Mouse (Mus musculus) small intestine, adult 2 months (tissue): ENCODE data around the gene Becn1. TPM values are rescaled to one million over a fixed set of nuclear protein-coding genes. Genes with fewer than 3 reads are reported as not detected.
A peak's percentile ranks its signal among the peaks of the same experiment; 100 is the strongest.

Source experiments
- H3K27ac ChIP-seq: fragments of 200-500 bp; 2 replicates; pipeline ENCODE4 v1.5.1; 2012; ENCODE audit warnings: low read depth, low read length, control low read depth, inconsistent platforms; ENCODE audit not compliant: insufficient read depth
- H3K27me3 ChIP-seq: fragments of 200-500 bp; 2 replicates; pipeline ENCODE4 v1.6.1; 2012; ENCODE audit warnings: mild to moderate bottlenecking, moderate library complexity, low read length, inconsistent platforms; ENCODE audit not compliant: control insufficient read depth, insufficient read depth
- H3K36me3 ChIP-seq: fragments of 200-500 bp; 2 replicates; pipeline ENCODE4 v1.6.1; 2012; ENCODE audit warnings: mild to moderate bottlenecking, low read length, control low read depth, inconsistent platforms; ENCODE audit not compliant: control insufficient read depth, insufficient read depth
- H3K4me1 ChIP-seq: fragments of 200-500 bp; 2 replicates; pipeline ENCODE4 v1.6.1; 2012; ENCODE audit warnings: low read length, inconsistent platforms, mixed read lengths; ENCODE audit not compliant: control insufficient read depth, insufficient read depth, insufficient read length
- H3K4me3 ChIP-seq: fragments of 200-500 bp; 2 replicates; pipeline ENCODE4 v1.5.1; 2012; ENCODE audit warnings: low read depth, mild to moderate bottlenecking, control low read depth, inconsistent platforms, low read length, moderate library complexity
- CTCF ChIP-seq: fragments of 200-500 bp; IDR thresholded peaks from 2 replicates; pipeline ENCODE4 v1.5.1; 2012; ENCODE audit warnings: low read depth, mild to moderate bottlenecking, control low read depth, inconsistent platforms, low read length, moderate library complexity, mixed read lengths; ENCODE audit not compliant: insufficient replicate concordance, insufficient read length; ENCODE audit errors: extremely low read depth
- POLR2A ChIP-seq: fragments of 200-500 bp; IDR thresholded peaks from 2 replicates; pipeline ENCODE4 v1.6.1; 2012; ENCODE audit warnings: low read depth, mild to moderate bottlenecking, control low read depth, inconsistent platforms, low read length, moderate library complexity
- WGBS: fragments of 180-500 bp; shearing (Covaris S2); methylation state at CpG from one replicate; pipeline ENCODE4 v1.1.7; 2018; 5-methylcytosine and 5-hydroxymethylcytosine counted together
- polyA plus RNA-seq: library from polyadenylated mRNA; depleted of rRNA; stranded (reverse); fragments of >200 nt; gene quantifications from 2 replicates; pipeline ENCODE4 v1.2.3, GENCODE M21; 2012

Becn1 gene
- polyA plus RNA-seq, 1 experiment, result 163 TPM

- Histone ChIP-seq H3K4me3 (peak within 1 kb of the TSS; percentile 76), H3K27ac (peak within 1 kb of the TSS; percentile 94), H3K27me3 (no peaks in the 10 kb centered on the region), H3K4me1 (peaks cover 24% of the 10 kb centered on the region), H3K36me3 (no peaks in the 10 kb centered on the region)
- TF ChIP-seq POLR2A, result peak; percentile 88; the same call in 1 of the 2 replicates
- no peak for TF ChIP-seq CTCF
- 2% methylated on average over 45 of the region's 45 CpGs for WGBS
These were observed 23.6 kb downstream of the Becn1 start, which contains the start of the genes Cntd1 and Coa3 for GRCm38 (mm10) chr11:101278223-101279192. Gene Cntd1, plus strand, starts transcription at chr11:101279012. Gene Coa3, minus strand, starts transcription at chr11:101279114.

DNA sequence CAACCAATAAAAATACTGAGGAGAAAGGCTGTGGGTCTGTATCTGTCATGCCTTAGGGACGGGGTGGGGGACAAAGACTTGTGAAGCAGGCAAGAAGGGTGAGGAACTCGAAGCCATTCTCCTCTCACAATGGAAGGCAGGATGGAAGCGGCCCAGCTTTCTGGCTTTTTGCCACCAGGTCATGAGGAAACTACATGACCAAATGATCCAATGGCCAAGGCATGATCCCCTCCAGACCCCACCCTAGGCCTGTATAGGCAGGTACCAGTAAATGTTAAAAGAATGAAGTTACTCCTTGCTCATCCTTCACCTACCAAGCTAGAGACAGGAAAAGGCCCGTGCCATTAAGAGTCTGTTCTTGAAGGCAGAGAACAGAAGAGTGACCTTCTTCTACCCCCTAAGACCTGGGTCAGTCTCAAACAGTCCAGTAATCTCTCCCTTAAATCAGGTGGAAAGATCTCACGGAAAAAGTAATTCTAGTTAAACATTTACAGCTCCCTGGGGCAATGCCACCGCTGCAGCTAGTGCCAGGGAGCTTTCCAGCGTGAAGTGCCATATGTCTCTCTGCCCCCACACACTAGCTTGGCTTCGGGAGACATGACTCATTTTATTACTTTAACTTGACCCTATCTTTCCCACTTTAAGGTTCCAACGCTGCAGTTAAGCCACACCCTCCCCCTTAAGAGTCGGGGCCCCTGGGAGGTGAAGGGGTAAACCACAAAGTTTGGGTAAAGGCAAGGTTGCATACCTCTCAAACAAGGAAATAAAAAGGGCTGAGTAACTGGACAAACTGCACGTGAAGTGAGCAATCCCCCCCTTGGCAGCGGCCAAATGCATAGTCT is 24.5 kb downstream of the Becn1 start:
- TF ChIP-seq POLR2A (no peak), CTCF (no peak)
- H3K27me3 ChIP-seq, result no peaks in the 10 kb centered on the region
- peak overlapping the region; percentile 94 for H3K27ac ChIP-seq
- H3K4me3 ChIP-seq, result peak overlapping the region; percentile 76
- peaks cover 21% of the 10 kb centered on the region for H3K4me1 ChIP-seq
- 18% methylated on average over 12 of the region's 12 CpGs for WGBS
- no peaks in the 10 kb centered on the region for H3K36me3 ChIP-seq

DNA sequence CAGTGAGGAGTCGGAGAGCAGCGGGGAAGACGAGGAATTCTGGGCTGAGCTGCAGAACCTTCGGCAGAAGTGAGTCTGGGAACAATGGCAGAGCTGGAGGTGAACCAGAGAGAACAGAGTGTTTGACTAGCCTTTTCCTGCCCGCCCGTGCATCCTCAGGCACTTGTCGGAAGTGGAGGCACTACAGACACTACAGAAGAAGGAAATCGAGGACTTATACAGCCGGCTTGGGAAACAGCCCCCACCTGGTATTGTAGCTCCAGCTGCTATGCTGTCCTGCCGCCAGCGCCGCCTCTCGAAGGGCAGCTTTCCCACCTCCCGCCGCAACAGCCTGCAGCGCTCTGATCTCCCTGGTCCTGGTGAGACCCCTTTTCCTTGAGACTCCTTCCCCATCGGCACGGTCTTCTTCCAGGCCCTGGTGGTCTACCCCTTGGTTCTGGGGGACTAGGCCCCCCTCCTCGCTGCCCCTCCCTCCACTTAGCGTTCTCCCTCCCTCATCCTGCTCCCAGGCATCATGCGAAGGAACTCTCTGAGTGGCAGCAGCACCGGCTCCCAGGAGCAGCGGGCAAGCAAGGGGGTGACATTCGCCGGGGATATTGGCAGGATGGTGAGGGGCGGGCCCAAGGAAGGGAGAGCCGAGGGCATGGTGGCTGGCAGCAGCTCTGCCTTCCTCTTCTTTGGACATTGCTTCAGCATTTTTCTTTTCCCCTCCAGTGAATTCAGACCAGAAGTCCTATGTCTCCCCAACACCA is 25.6 kb downstream of the Becn1 start:
- Histone ChIP-seq H3K36me3 (no peaks in the 10 kb centered on the region), H3K4me1 (peaks cover 21% of the 10 kb centered on the region), H3K27me3 (no peaks in the 10 kb centered on the region), H3K27ac (no peak overlapping the region), H3K4me3 (peak overlapping the region; percentile 21)
- WGBS, result 53% methylated on average over 27 of the region's 27 CpGs
- TF ChIP-seq CTCF (no peak), POLR2A (no peak)

GRCm38 (mm10) chr11:101275309-101275708 is 26.8 kb downstream of the Becn1 start:
- H3K27ac ChIP-seq, result no peak overlapping the region
- H3K36me3 ChIP-seq, result no peaks in the 10 kb centered on the region
- TF ChIP-seq POLR2A (no peak), CTCF (no peak)
- no peak overlapping the region for H3K4me3 ChIP-seq
- peaks cover 21% of the 10 kb centered on the region for H3K4me1 ChIP-seq
- no peaks in the 10 kb centered on the region for H3K27me3 ChIP-seq
- WGBS, result 69% methylated on average over 4 of the region's 4 CpGs

GRCm38 (mm10) chr11:101272446-101272845 is 29.6 kb downstream of the Becn1 start:
- 91% methylated on average over 3 of the region's 3 CpGs for WGBS
- Histone ChIP-seq H3K4me3 (no peak overlapping the region), H3K4me1 (peaks cover 18% of the 10 kb centered on the region), H3K27me3 (no peaks in the 10 kb centered on the region), H3K36me3 (no peaks in the 10 kb centered on the region), H3K27ac (no peak overlapping the region)
- TF ChIP-seq CTCF, result no peak
- TF ChIP-seq POLR2A, result no peak

- 34% methylated on average over 10 of the region's 10 CpGs for WGBS
These were observed 32.4 kb downstream of the Becn1 start for GRCm38 (mm10) chr11:101269577-101270116.

More at GRCm38 (mm10) chr11:101269577-101270116, 32.4 kb downstream of the Becn1 start:
- no peaks in the 10 kb centered on the region for H3K27me3 ChIP-seq
- no peak overlapping the region for H3K27ac ChIP-seq
- no peaks in the 10 kb centered on the region for H3K36me3 ChIP-seq
- no peak for TF ChIP-seq CTCF
- no peak for TF ChIP-seq POLR2A
- H3K4me3 ChIP-seq, result no peak overlapping the region
- peaks cover 3% of the 10 kb centered on the region; the same call in 1 of the 2 replicates for H3K4me1 ChIP-seq
